In the genomic region with DNA sequence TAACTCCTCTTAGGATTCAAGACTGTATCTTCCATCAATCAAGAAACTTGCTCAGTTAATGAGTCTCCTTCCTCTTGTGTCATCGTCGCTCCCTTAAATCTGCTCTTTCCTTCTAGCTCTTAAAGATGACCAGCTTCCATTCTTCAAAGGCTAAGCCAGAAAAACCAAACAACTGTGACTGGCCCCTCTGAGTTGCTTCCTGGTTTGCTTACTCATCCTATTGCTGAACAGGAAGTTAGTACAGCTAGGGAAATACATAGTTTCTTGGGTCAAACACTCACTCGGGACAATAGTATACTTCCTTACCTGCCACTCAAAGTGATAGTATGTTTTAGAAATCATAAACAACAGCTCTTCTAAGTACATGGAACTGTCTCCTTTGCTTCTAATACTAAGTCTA, we compare ENCODE assay signal across 20 mouse cellular contexts.
DNase-seq lines count a peak whose midpoint lies in the region; ATAC-seq and TF ChIP-seq lines count a peak whose summit lies in the region.
"Had no signal": no experiment of that assay in that cellular context is flagged by ENCODE, and none has a peak within 500 bp of the region (broad histone marks: within the 10 kb centered on the region; RNA-seq: fewer than 3 reads in every experiment).

No protein-coding gene starts in this region.

- no peaks in the 10 kb centered on the region for H3K36me3 ChIP-seq in kidney, embryonic 16.5 days (ENCODE audit: insufficient read depth, low read length)
- H3K36me3 ChIP-seq in lung, embryonic 14.5 days (ENCODE audit: insufficient read depth) = no peaks in the 10 kb centered on the region
- H3K36me3 ChIP-seq: embryonic facial prominence, embryonic 13.5 days; heart, embryonic 13.5 days; hindbrain, embryonic 12.5 days had no signal

- H3K9me3 ChIP-seq in kidney, embryonic 16.5 days (ENCODE audit: low read length) = no peaks in the 10 kb centered on the region
- no peaks in the 10 kb centered on the region for H3K9me3 ChIP-seq in lung, embryonic 14.5 days (ENCODE audit: low read depth, low read length)
- H3K9me3 ChIP-seq: embryonic facial prominence, embryonic 13.5 days; forebrain, embryonic 12.5 days; heart, embryonic 13.5 days; hindbrain, embryonic 12.5 days had no signal

- H3K9ac ChIP-seq in kidney, embryonic 16.5 days (replicated peaks; ENCODE audit: low read length) = no peak overlapping the region
- no peak overlapping the region for H3K9ac ChIP-seq in lung, embryonic 14.5 days
- H3K9ac ChIP-seq: embryonic facial prominence, embryonic 13.5 days; forebrain, embryonic 12.5 days; heart, embryonic 13.5 days; hindbrain, embryonic 12.5 days had no signal

- no peaks in the 10 kb centered on the region for H3K27me3 ChIP-seq in kidney, embryonic 16.5 days (ENCODE audit: insufficient read depth, low read length)
- H3K27me3 ChIP-seq in lung, embryonic 14.5 days (ENCODE audit: insufficient read depth, low read length) = no peaks in the 10 kb centered on the region
- H3K27me3 ChIP-seq: embryonic facial prominence, embryonic 13.5 days; forebrain, embryonic 12.5 days; heart, embryonic 13.5 days; hindbrain, embryonic 12.5 days had no signal

- DNase-seq in kidney, postnatal 25 days = no peak
- peak; percentile 35 for DNase-seq in lung, embryonic 14.5 days
- DNase-seq in lung, postnatal 25 days (ENCODE audit: low spot score) = no peak
- peak; percentile 58 for DNase-seq in 416B (ENCODE audit: low read depth)
- no peak for DNase-seq in gastrocnemius, postnatal 10 days
- DNase-seq: adrenal gland, adult 8-10 months; adrenal gland, postnatal 36 days; cerebellum, adult 11 months; cerebellum, adult 9-10 months; cerebellum, postnatal 25 days; gastrocnemius, postnatal 14 days; heart, postnatal 36 days had no signal

- TF ChIP-seq CTCF in lung, embryonic 14.5 days (IDR thresholded peaks at IDR 0.05; ENCODE audit: low read depth) = no peak

- no peak overlapping the region for H3K4me3 ChIP-seq in kidney, embryonic 16.5 days (ENCODE audit: low read length)
- no peak overlapping the region for H3K4me3 ChIP-seq in lung, embryonic 14.5 days (ENCODE audit: low read depth, low read length)
- H3K4me3 ChIP-seq: embryonic facial prominence, embryonic 13.5 days; forebrain, embryonic 12.5 days; heart, embryonic 13.5 days; hindbrain, embryonic 12.5 days had no signal

- peak; percentile 35; the same call in 1 of the 2 replicates for ATAC-seq in kidney, embryonic 16.5 days (ENCODE audit: low FRiP score, low TSS enrichment)
- ATAC-seq in lung, embryonic 14.5 days (ENCODE audit: insufficient read depth) = no peak; the same call in 1 of the 2 replicates
- ATAC-seq in granulocyte monocyte progenitor cell, adult 5-6 weeks (replicated peaks; ENCODE audit: poor library complexity, severe bottlenecking) = peak; percentile 95
- no peak for ATAC-seq in CD4-positive, CD25-positive, alpha-beta regulatory T cell, adult 4 months
- ATAC-seq: hindbrain, embryonic 16.5 days had no signal

- 39% methylated on average over 3 of the region's 3 CpGs for WGBS in kidney, embryonic 16.5 days
- WGBS in lung, embryonic 14.5 days = 47% methylated on average over 3 of the region's 3 CpGs

- no peaks in the 10 kb centered on the region for H3K4me1 ChIP-seq in kidney, embryonic 16.5 days (ENCODE audit: insufficient read depth, low read length)
- H3K4me1 ChIP-seq in lung, embryonic 14.5 days (ENCODE audit: insufficient read depth) = no peaks in the 10 kb centered on the region
- H3K4me1 ChIP-seq: embryonic facial prominence, embryonic 13.5 days; forebrain, embryonic 12.5 days; heart, embryonic 13.5 days; hindbrain, embryonic 12.5 days had no signal

- no peak overlapping the region for H3K4me2 ChIP-seq in kidney, embryonic 16.5 days (replicated peaks; ENCODE audit: low read depth, low read length)
- no peak overlapping the region for H3K4me2 ChIP-seq in lung, embryonic 14.5 days
- H3K4me2 ChIP-seq: embryonic facial prominence, embryonic 13.5 days; forebrain, embryonic 12.5 days; heart, embryonic 13.5 days; hindbrain, embryonic 12.5 days had no signal

- no peak overlapping the region for H3K27ac ChIP-seq in kidney, embryonic 16.5 days (ENCODE audit: low read length)
- H3K27ac ChIP-seq in lung, embryonic 14.5 days (ENCODE audit: low read depth) = no peak overlapping the region
- H3K27ac ChIP-seq: embryonic facial prominence, embryonic 13.5 days; forebrain, embryonic 12.5 days; heart, embryonic 13.5 days; hindbrain, embryonic 12.5 days had no signal

Comparison
In these comparisons a context has a peak if more than half of its experiments do, and no peak if none do; other contexts are left out.
1. DNase-seq: peak in lung, embryonic 14.5 days (single experiment) and 416B (single experiment); none in kidney, postnatal 25 days (0 of 2), lung, postnatal 25 days (single experiment) and gastrocnemius, postnatal 10 days (single experiment).
2. ATAC-seq: peak in kidney, embryonic 16.5 days (single experiment) and granulocyte monocyte progenitor cell, adult 5-6 weeks (single experiment); none in lung, embryonic 14.5 days (single experiment) and CD4-positive, CD25-positive, alpha-beta regulatory T cell, adult 4 months (single experiment).